Mouse (Mus musculus): ENCODE results near the gene Gm11938. TPM values are rescaled to one million over a fixed set of nuclear protein-coding genes. Genes with fewer than 3 reads are reported as not detected.
"Not testable (repeated sequence)": the region's sequence is repeated elsewhere in the genome, so short reads cannot be mapped to it uniquely, and the experiment has no call there.

Gene Gm11938
- polyA plus RNA-seq, 1 experiment from 2014 or later: not detected

DNA sequence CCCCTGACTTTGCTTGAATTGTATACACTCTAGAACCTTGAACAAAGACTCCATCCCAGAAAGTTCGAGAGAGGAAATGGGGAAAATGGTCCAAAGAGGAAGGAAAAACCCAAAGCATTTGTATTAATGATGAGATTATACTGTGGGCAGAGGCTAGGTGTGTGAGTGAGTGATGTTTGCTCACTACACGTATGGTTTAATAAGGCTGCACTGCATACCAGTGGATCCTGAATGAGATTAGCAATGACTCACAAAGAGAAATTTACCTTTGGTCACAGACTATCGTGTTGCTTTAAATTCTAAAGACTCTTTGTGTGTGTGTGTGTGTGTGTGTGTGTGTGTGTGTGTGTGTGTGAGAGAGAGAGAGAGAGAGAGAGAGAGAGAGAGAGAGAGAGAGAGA lies 27.8 kb upstream of the Gm11938 start:
- Histone ChIP-seq H3K27me3 (ENCODE audit: control insufficient read depth, insufficient read depth, low read depth, low read length) (no peaks in the 10 kb centered on the region), H3K4me3 (ENCODE audit: low read length) (no peak overlapping the region), H3K27ac (ENCODE audit: low read length) (no peak overlapping the region), H3K9ac (ENCODE audit: low read length) (no peak overlapping the region), H3K9me3 (ENCODE audit: control insufficient read depth, low read length) (no peaks in the 10 kb centered on the region), H3K36me3 (ENCODE audit: control insufficient read depth, insufficient read depth, low read length) (no peaks in the 10 kb centered on the region), H3K4me1 (replicated peaks; ENCODE audit: control insufficient read depth, insufficient read depth, low read length) (no peaks in the 10 kb centered on the region), H3K4me2 (ENCODE audit: low read depth, low read length) (no peak overlapping the region)
- 45% methylated on average over 3 of the region's 3 CpGs for WGBS
- no peak for ATAC-seq (ENCODE audit: low read depth)

DNA sequence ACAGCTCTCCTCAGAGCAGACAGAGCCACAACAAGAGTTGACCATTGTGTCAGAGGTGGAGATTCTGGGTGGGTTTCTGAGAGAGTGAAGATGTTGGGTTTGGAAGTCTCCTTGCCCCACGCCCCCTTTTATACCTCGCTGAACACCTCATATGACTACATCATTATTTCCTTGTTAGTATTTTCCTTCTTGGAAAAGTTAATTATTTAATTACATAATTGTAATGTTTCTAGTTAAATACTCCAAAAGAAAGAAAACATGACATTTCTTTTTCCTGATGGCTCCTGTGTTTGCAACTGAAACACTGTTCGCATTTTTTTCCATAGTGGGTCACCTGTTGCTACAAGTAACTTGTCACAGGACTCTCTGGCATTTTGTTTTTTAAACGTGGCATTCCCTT lies 25.0 kb upstream of the Gm11938 start, which contains the start of gene Krtap4-1:
Gene Krtap4-1 (minus strand): TSS at position 101 of the 400 bp plus-strand sequence.
- Histone ChIP-seq H3K4me1 (replicated peaks; ENCODE audit: control insufficient read depth, insufficient read depth, low read length) (no peaks in the 10 kb centered on the region), H3K4me3 (ENCODE audit: low read length) (no peak within 1 kb of the TSS), H3K9ac (ENCODE audit: low read length) (no peak within 1 kb of the TSS), H3K36me3 (ENCODE audit: control insufficient read depth, insufficient read depth, low read length) (no peaks in the 10 kb centered on the region), H3K27me3 (ENCODE audit: control insufficient read depth, insufficient read depth, low read depth, low read length) (no peaks in the 10 kb centered on the region), H3K27ac (ENCODE audit: low read length) (no peak within 1 kb of the TSS), H3K4me2 (ENCODE audit: low read depth, low read length) (no peak within 1 kb of the TSS), H3K9me3 (ENCODE audit: control insufficient read depth, low read length) (no peaks in the 10 kb centered on the region)
- WGBS: 75% methylated on average over 4 of the region's 4 CpGs
- ATAC-seq (ENCODE audit: low read depth): no peak

DNA sequence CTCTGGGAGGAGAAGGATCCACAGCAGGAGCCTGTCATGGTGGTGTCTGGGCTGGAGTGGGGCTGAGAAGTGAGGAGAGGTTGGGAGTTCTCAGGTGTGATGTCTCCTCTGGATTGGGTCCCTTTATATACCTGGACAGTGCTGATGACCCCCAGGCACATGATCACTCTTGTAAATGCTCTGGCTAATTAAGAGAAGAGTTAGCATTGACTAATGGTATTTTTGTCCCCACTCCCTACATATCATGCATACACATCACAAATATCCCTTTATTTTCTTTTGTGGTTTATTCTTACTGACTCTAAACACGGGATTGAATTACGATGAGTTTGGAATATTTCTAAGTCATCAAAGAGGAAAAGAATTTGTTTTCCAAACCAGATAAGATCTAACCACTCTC lies 17.2 kb upstream of the Gm11938 start, which contains the start of gene Gm11562:
Gene Gm11562 (minus strand): TSS at position 101 of the 400 bp plus-strand sequence.
- no peaks in the 10 kb centered on the region for H3K27me3 ChIP-seq (ENCODE audit: control insufficient read depth, insufficient read depth, low read depth, low read length)
- 62% methylated on average over 2 of the region's 2 CpGs for WGBS
- no peaks in the 10 kb centered on the region for H3K4me1 ChIP-seq (replicated peaks; ENCODE audit: control insufficient read depth, insufficient read depth, low read length)
- H3K27ac ChIP-seq (ENCODE audit: low read length): no peak within 1 kb of the TSS
- no peak within 1 kb of the TSS for H3K4me3 ChIP-seq (ENCODE audit: low read length)
- H3K36me3 ChIP-seq (ENCODE audit: control insufficient read depth, insufficient read depth, low read length): no peaks in the 10 kb centered on the region
- no peaks in the 10 kb centered on the region for H3K9me3 ChIP-seq (ENCODE audit: control insufficient read depth, low read length)
- ATAC-seq (ENCODE audit: low read depth): no peak
- H3K9ac ChIP-seq (ENCODE audit: low read length): no peak within 1 kb of the TSS
- no peak within 1 kb of the TSS for H3K4me2 ChIP-seq (ENCODE audit: low read depth, low read length)

DNA sequence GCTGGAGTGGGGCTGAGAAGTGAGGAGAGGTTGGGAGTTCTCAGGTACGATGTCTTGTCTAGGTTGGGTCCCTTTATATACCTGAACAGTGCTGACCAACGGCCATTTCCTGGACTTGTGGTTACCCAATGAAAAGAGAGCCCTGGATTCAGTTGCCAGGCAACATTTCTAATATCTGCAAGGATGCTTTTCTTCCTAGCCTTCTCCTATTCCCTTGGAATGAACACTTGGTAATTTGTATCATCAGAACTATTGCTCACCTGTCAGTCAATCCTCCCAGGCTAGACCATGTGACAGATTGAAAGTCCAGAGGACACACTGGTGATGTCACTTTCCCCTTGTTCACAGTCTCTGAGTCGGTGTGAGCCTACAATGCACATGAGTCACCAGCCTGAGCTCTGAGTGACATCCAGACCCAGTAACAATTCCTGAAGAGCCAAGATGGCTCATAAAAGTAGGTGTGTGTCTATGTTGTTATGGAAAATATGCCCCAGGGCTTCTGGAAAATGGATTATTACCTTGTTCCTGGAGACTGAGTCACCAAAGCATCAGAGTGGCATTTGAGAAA lies 11.8 kb upstream of the Gm11938 start, which contains the start of gene Krtap2-4:
Gene Krtap2-4 (minus strand): TSS at position 51 of the 568 bp plus-strand sequence.
- no peak within 1 kb of the TSS for H3K4me2 ChIP-seq (ENCODE audit: low read depth, low read length)
- no peak within 1 kb of the TSS for H3K9ac ChIP-seq (ENCODE audit: low read length)
- no peaks in the 10 kb centered on the region for H3K27me3 ChIP-seq (ENCODE audit: control insufficient read depth, insufficient read depth, low read depth, low read length)
- no peaks in the 10 kb centered on the region for H3K4me1 ChIP-seq (replicated peaks; ENCODE audit: control insufficient read depth, insufficient read depth, low read length)
- no peak for ATAC-seq (ENCODE audit: low read depth)
- no peak within 1 kb of the TSS for H3K27ac ChIP-seq (ENCODE audit: low read length)
- 45% methylated on average over 3 of the region's 3 CpGs for WGBS
- H3K36me3 ChIP-seq (ENCODE audit: control insufficient read depth, insufficient read depth, low read length): no peaks in the 10 kb centered on the region
- no peaks in the 10 kb centered on the region for H3K9me3 ChIP-seq (ENCODE audit: control insufficient read depth, low read length)
- H3K4me3 ChIP-seq (ENCODE audit: low read length): no peak within 1 kb of the TSS

DNA sequence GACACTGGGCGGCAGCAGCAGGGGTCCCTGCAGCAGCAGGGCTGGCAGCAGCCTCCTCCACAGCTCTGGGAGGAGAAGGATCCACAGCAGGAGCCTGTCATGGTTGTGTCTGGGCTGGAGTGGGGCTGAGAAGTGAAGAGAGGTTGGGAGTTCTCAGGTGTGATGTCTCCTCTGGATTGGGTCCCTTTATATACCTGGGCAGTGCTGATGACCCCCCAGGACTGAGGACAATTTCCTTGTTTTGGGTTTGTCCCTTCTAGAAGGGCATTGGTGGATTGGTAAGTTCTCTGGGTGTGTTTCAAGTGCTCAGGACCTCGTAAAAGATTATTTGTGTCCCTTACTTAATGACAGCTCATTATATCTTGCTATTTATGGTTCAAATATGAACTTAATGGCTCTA lies 7.0 kb upstream of the Gm11938 start, which contains the start of gene Gm11937:
Gene Gm11937 (minus strand): TSS at position 101 of the 400 bp plus-strand sequence.
- not testable (repeated sequence) for H3K36me3 ChIP-seq (ENCODE audit: control insufficient read depth, insufficient read depth, low read length); H3K4me2 ChIP-seq (ENCODE audit: low read depth, low read length); H3K9me3 ChIP-seq (ENCODE audit: control insufficient read depth, low read length); H3K4me3 ChIP-seq (ENCODE audit: low read length); H3K9ac ChIP-seq (ENCODE audit: low read length); ATAC-seq (ENCODE audit: low read depth); H3K4me1 ChIP-seq (replicated peaks; ENCODE audit: control insufficient read depth, insufficient read depth, low read length); H3K27ac ChIP-seq (ENCODE audit: low read length); H3K27me3 ChIP-seq (ENCODE audit: control insufficient read depth, insufficient read depth, low read depth, low read length)
- WGBS: 73% methylated on average over 1 of the region's 2 CpGs

GRCm38 (mm10) chr11:99609126-99609525 lies 6.0 kb upstream of the Gm11938 start:
- no peaks in the 10 kb centered on the region for H3K9me3 ChIP-seq (ENCODE audit: control insufficient read depth, low read length)
- no peak overlapping the region for H3K9ac ChIP-seq (ENCODE audit: low read length)
- 53% methylated on average over 1 of the region's 1 CpGs for WGBS
- H3K4me1 ChIP-seq (replicated peaks; ENCODE audit: control insufficient read depth, insufficient read depth, low read length): no peaks in the 10 kb centered on the region
- no peaks in the 10 kb centered on the region for H3K27me3 ChIP-seq (ENCODE audit: control insufficient read depth, insufficient read depth, low read depth, low read length)
- no peak for ATAC-seq (ENCODE audit: low read depth)
- H3K4me2 ChIP-seq (ENCODE audit: low read depth, low read length): no peak overlapping the region
- H3K27ac ChIP-seq (ENCODE audit: low read length): no peak overlapping the region
- no peaks in the 10 kb centered on the region for H3K36me3 ChIP-seq (ENCODE audit: control insufficient read depth, insufficient read depth, low read length)
- H3K4me3 ChIP-seq (ENCODE audit: low read length): no peak overlapping the region

DNA sequence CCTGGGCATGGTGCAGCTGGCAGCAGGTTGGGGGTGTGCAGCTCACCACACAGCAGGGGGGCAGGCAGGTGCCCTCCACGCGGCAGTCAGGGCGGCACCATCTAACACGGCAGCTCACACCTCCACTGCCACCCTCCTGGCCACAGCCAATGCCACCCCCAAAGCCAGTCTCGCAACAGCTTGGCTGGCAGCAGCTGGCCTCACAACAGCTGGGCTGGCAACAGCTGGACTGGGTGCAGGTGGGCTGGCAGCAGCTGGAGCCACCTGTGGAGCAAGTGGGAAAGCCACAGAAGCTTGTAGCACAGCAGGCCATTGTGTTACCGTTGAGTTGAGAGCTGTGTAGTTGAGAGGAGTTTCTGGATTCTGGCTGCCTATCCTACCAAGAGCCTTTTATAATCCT lies 5.4 kb downstream of the Gm11938 start, which contains the start of gene Krtap9-3:
Gene Krtap9-3 (minus strand): TSS at position 364 of the 400 bp plus-strand sequence.
- H3K27ac ChIP-seq (ENCODE audit: low read length); H3K9me3 ChIP-seq (ENCODE audit: control insufficient read depth, low read length); H3K4me3 ChIP-seq (ENCODE audit: low read length); H3K4me2 ChIP-seq (ENCODE audit: low read depth, low read length); H3K9ac ChIP-seq (ENCODE audit: low read length); ATAC-seq (ENCODE audit: low read depth); H3K4me1 ChIP-seq (replicated peaks; ENCODE audit: control insufficient read depth, insufficient read depth, low read length); H3K36me3 ChIP-seq (ENCODE audit: control insufficient read depth, insufficient read depth, low read length); H3K27me3 ChIP-seq (ENCODE audit: control insufficient read depth, insufficient read depth, low read depth, low read length): not testable (repeated sequence)
- 58% methylated on average over 6 of the region's 6 CpGs for WGBS

- 69% methylated on average over 6 of the region's 6 CpGs for WGBS
- Histone ChIP-seq H3K9me3 (ENCODE audit: control insufficient read depth, low read length) (no peaks in the 10 kb centered on the region), H3K27ac (ENCODE audit: low read length) (no peak within 1 kb of the TSS), H3K9ac (ENCODE audit: low read length) (no peak within 1 kb of the TSS), H3K4me2 (ENCODE audit: low read depth, low read length) (no peak within 1 kb of the TSS), H3K4me1 (replicated peaks; ENCODE audit: control insufficient read depth, insufficient read depth, low read length) (no peaks in the 10 kb centered on the region), H3K27me3 (ENCODE audit: control insufficient read depth, insufficient read depth, low read depth, low read length) (no peaks in the 10 kb centered on the region), H3K4me3 (ENCODE audit: low read length) (no peak within 1 kb of the TSS), H3K36me3 (ENCODE audit: control insufficient read depth, insufficient read depth, low read length) (no peaks in the 10 kb centered on the region)
- no peak for ATAC-seq (ENCODE audit: low read depth)
Observed at GRCm38 (mm10) chr11:99590981-99591380, 12.1 kb downstream of the Gm11938 start, which contains the start of gene Krtap1-3. Gene Krtap1-3, minus strand, starts transcription at chr11:99591339.

- WGBS: 71% methylated on average over 7 of the region's 7 CpGs
- Histone ChIP-seq H3K27me3 (ENCODE audit: control insufficient read depth, insufficient read depth, low read depth, low read length) (no peaks in the 10 kb centered on the region), H3K27ac (ENCODE audit: low read length) (no peak overlapping the region), H3K9me3 (ENCODE audit: control insufficient read depth, low read length) (no peaks in the 10 kb centered on the region), H3K4me3 (ENCODE audit: low read length) (no peak overlapping the region), H3K9ac (ENCODE audit: low read length) (no peak overlapping the region), H3K4me2 (ENCODE audit: low read depth, low read length) (no peak overlapping the region), H3K4me1 (replicated peaks; ENCODE audit: control insufficient read depth, insufficient read depth, low read length) (no peaks in the 10 kb centered on the region), H3K36me3 (ENCODE audit: control insufficient read depth, insufficient read depth, low read length) (no peaks in the 10 kb centered on the region)
- ATAC-seq (ENCODE audit: low read depth): no peak
Observed at GRCm38 (mm10) chr11:99585096-99585495, 18.0 kb downstream of the Gm11938 start.
